Mouse (Mus musculus) embryonic facial prominence, embryonic 12.5 days (tissue): ENCODE measurements around the gene Tlr9. TPM values are rescaled to one million over a fixed set of nuclear protein-coding genes. Genes with fewer than 3 reads are reported as not detected.

Experiments
- ATAC-seq: fragments of 200-750 bp; cut with Nextera tagmentation; 2 replicates; pipeline ENCODE4 v1.8.0; 2017; ENCODE audit not compliant: insufficient number of reproducible peaks, insufficient read depth, low FRiP score, low TSS enrichment
- H3K27ac ChIP-seq: fragments of 300-500 bp; sonication (generic); 2 replicates; pipeline ENCODE4 v1.5.1; 2016; ENCODE audit warnings: mild to moderate bottlenecking
- H3K27me3 ChIP-seq: fragments of 300-500 bp; sonication (generic); 2 replicates; pipeline ENCODE4 v1.6.1; 2016; ENCODE audit warnings: mild to moderate bottlenecking, moderate library complexity
- H3K36me3 ChIP-seq: fragments of 300-500 bp; sonication (generic); 2 replicates; pipeline ENCODE4 v1.6.1; 2016; ENCODE audit warnings: mild to moderate bottlenecking
- H3K4me1 ChIP-seq: fragments of 300-500 bp; sonication (generic); 2 replicates; pipeline ENCODE4 v1.6.1; 2016
- H3K4me2 ChIP-seq: fragments of 300-500 bp; sonication (generic); replicated peaks from 2 replicates; pipeline ENCODE4 v1.6.1; 2016; ENCODE audit warnings: mild to moderate bottlenecking, moderate library complexity
- H3K4me3 ChIP-seq: fragments of 300-500 bp; sonication (generic); 2 replicates; pipeline ENCODE4 v1.5.1; 2016; ENCODE audit warnings: mild to moderate bottlenecking
- H3K9ac ChIP-seq: fragments of 300-500 bp; sonication (generic); 2 replicates; pipeline ENCODE4 v1.6.1; 2016; ENCODE audit warnings: mild to moderate bottlenecking, moderate library complexity
- H3K9me3 ChIP-seq: fragments of 300-500 bp; sonication (generic); 2 replicates; pipeline ENCODE4 v1.6.1; 2016; ENCODE audit warnings: mild to moderate bottlenecking, moderate library complexity
- WGBS: fragments of 180-500 bp; shearing (Covaris S2); methylation state at CpG from one replicate; pipeline ENCODE4 v1.1.7; 2016; 5-methylcytosine and 5-hydroxymethylcytosine counted together
- polyA plus RNA-seq: library from polyadenylated mRNA; unstranded; fragments of >200 nt; fragmentation: Nextera tagmentation; extraction: Ambion mirVana; gene quantifications from 2 replicates; pipeline ENCODE4 v1.2.1, GENCODE M21; 2016

Gene Tlr9
- not detected in 2 replicates for polyA plus RNA-seq

DNA sequence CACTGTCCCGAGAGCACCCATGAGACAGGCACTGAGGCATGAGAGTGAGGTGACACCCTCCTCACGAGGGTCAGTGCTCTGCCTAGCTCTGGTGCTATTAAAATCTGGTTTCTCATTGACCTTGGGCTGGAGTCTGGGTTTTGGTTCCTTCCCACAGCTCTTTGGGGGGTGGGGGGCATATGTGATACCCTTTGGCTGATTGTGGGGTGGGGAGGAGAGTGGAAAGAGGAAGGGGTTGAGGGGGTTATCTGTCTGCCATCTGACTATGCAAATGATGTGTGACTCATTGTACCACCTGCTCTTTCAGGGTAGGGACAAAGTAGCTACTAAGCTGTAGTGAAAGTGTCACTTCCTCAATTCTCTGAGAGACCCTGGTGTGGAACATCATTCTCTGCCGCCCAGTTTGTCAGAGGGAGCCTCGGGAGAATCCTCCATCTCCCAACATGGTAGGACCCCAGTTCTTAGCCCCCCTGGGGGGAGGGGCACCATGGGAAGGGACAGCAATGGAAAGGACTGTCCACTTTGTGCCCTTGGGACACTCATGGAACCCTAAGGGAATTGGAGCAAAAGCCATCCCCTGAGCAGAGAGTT lies at the start of gene Tlr9:
Tlr9 (plus strand) TSS at position 338 of the 591 bp plus-strand sequence.
- 84% methylated on average over 4 of the region's 4 CpGs for WGBS
- no peak for ATAC-seq

DNA sequence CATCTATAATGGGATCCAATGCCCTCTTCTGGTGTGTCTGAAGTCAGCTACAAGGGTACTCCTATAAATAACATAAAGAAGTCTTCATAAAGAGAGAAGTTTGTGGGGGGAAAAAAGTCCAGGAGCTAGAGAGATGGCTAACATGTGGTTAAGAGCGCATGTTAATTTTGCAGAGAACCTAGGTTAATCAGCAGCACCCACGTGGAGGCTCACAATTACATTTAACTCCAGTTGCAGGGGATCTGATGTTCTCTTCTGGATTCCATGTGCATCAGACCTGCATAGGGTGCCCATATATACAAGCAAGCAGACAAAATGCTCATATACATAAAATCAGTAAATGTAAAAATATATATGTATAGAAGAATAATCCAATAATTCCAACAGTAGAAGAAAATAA lies 49.0 kb upstream of the Tlr9 start:
- WGBS = 54% methylated on average over 2 of the region's 2 CpGs
- no peak for ATAC-seq
- Histone ChIP-seq H3K9ac (0 out of 2 replicates have a peak overlapping the region, but pooled peaks have one; percentile 24), H3K4me1 (peaks cover 35% of the 10 kb centered on the region), H3K9me3 (no peaks in the 10 kb centered on the region), H3K36me3 (peaks cover 21% of the 10 kb centered on the region), H3K4me3 (peak overlapping the region; percentile 31), H3K27ac (no peak overlapping the region), H3K27me3 (no peaks in the 10 kb centered on the region), H3K4me2 (peak overlapping the region; percentile 72)

More for the DNA sequence above, at the start of gene Tlr9:
- Histone ChIP-seq H3K9ac (no peak within 1 kb of the TSS), H3K27me3 (peaks cover 18% of the 10 kb centered on the region), H3K9me3 (no peaks in the 10 kb centered on the region), H3K4me1 (no peaks in the 10 kb centered on the region; the same call in 1 of the 2 replicates), H3K36me3 (no peaks in the 10 kb centered on the region), H3K27ac (no peak within 1 kb of the TSS), H3K4me3 (no peak within 1 kb of the TSS), H3K4me2 (no peak within 1 kb of the TSS)

DNA sequence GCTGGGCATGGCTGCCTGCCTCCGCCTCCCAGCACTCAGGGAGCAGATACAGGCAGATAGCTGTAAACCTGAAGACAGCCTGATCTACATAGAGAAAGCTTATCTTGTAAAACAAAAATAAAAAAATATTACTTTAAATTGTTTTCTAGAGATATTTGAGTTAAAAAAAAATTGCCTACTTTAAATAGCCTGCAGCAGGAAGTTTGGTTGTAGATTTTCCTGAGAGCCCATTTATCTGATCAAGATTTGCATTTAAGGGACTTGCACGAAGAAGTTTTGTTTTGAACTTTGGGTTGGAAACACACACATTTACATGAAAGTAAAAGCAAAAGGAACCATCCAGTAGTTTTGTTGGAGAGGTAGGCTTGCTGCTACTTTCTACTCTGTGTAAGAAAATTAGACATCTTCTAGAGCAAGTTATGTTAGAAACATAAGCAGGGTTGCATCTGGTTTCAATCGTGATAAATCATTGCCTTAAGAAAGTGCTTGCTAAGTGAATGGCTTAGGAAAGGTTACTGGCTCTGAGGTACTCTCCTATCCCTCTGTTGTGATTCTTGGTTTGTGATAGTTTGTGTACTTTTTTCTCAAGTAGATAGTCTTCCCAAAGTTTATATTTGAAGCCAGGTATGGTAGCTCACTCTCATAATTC lies 46.7 kb upstream of the Tlr9 start:
- H3K4me3 ChIP-seq = no peak overlapping the region
- no peak for ATAC-seq
- no peak overlapping the region for H3K4me2 ChIP-seq
- H3K9me3 ChIP-seq = no peaks in the 10 kb centered on the region
- H3K27ac ChIP-seq = no peak overlapping the region
- WGBS = 58% methylated on average over 3 of the region's 3 CpGs
- H3K27me3 ChIP-seq = no peaks in the 10 kb centered on the region
- peaks cover 27% of the 10 kb centered on the region for H3K4me1 ChIP-seq
- H3K9ac ChIP-seq = no peak overlapping the region
- H3K36me3 ChIP-seq = peaks cover 36% of the 10 kb centered on the region

DNA sequence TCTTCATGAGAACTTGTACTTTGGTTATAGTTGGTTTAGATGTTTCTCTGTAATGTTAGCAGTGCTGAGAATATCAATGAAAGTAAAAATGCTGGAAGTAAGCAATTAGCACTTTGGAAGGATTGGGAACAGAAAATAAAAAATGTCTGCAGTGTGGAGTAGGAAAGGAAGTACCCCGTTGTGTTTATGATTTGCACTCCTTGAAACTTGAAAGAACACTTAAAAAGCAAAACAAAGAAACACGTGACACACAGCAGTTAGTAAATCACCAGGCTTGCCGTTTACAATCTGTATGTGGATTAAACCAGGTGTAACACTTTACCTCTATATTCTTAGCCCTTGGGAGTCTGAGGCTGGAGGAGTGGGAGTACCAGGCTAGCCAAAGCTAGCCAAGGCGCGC lies 45.6 kb upstream of the Tlr9 start:
- Histone ChIP-seq H3K27me3 (no peaks in the 10 kb centered on the region), H3K27ac (no peak overlapping the region), H3K4me3 (no peak overlapping the region), H3K4me1 (peaks cover 27% of the 10 kb centered on the region), H3K9ac (no peak overlapping the region), H3K4me2 (no peak overlapping the region), H3K9me3 (no peaks in the 10 kb centered on the region), H3K36me3 (peaks cover 47% of the 10 kb centered on the region)
- WGBS = 84% methylated on average over 5 of the region's 5 CpGs
- no peak for ATAC-seq

DNA sequence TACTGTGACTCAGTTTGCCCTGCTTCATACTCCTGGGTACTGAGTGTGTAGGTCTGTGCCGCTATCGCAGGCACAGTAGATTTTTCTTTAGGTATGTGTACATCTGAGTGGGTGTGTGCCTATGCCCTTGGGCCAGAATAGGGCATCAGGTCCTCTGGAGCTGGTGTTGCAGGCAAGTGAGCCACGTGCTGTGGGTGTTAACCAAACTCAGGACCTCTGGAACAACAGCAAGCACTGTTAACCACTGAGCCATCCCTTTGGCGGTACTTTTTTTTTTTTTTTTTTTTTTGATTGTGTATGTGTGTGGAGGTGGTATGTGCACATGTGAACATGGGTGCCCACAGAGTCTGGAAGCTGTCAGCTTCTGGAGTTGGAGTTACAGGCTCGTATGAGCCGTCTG lies 44.6 kb upstream of the Tlr9 start:
- Histone ChIP-seq H3K27me3 (no peaks in the 10 kb centered on the region), H3K4me2 (no peak overlapping the region), H3K9ac (no peak overlapping the region), H3K4me1 (peaks cover 26% of the 10 kb centered on the region), H3K36me3 (peaks cover 57% of the 10 kb centered on the region), H3K27ac (no peak overlapping the region), H3K9me3 (no peaks in the 10 kb centered on the region), H3K4me3 (no peak overlapping the region)
- no peak for ATAC-seq
- 93% methylated on average over 6 of the region's 6 CpGs for WGBS

DNA sequence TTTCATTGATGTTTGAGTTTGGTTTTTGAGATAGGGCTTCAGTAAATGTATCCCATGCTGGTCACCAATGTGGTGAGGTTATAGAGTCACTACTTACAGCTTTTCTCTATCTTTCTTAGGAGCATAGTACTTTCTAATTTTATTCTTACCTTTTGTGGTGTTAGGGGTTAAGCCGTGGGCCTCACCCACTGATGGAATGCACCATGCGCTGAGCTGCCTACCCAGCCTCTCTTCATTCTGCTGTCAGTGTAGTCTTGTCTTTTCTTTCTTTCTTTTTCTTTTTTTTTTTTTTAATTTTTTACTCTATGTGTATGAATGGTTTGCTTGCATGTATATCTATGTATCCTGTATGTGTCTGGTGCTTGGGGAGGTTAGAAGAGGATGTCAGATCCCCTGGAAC lies 42.9 kb upstream of the Tlr9 start:
- Histone ChIP-seq H3K4me1 (peaks cover 12% of the 10 kb centered on the region; the same call in 1 of the 2 replicates), H3K9ac (no peak overlapping the region), H3K27me3 (no peaks in the 10 kb centered on the region), H3K9me3 (no peaks in the 10 kb centered on the region), H3K36me3 (peaks cover 74% of the 10 kb centered on the region), H3K4me2 (no peak overlapping the region), H3K27ac (no peak overlapping the region), H3K4me3 (no peak overlapping the region)
- no peak for ATAC-seq
- WGBS = 90% methylated on average over 2 of the region's 2 CpGs

DNA sequence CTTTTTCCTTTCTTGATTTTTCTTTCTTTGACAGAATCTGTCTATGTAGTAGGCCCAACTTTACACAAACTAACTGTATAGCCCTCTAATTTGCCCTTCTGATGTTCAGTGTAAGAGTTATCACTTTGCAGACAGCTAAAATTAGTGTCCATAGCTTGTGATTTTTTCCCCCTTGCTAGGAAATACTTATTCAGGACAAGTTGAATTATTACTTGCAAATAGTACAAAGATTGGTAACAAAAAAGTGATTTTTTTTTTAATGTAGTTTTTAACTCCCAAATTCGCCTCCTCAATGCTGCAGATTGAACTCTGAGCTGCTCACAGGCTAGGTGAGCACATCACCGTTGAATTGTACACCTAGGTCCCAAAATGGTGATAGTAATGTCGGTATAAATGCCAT lies 42.4 kb upstream of the Tlr9 start:
- no peak overlapping the region for H3K4me3 ChIP-seq
- no peak overlapping the region for H3K27ac ChIP-seq
- H3K27me3 ChIP-seq = no peaks in the 10 kb centered on the region
- WGBS = 90% methylated on average over 3 of the region's 3 CpGs
- H3K4me1 ChIP-seq = peaks cover 7% of the 10 kb centered on the region; the same call in 1 of the 2 replicates
- H3K36me3 ChIP-seq = peaks cover 79% of the 10 kb centered on the region
- H3K9me3 ChIP-seq = no peaks in the 10 kb centered on the region
- H3K9ac ChIP-seq = no peak overlapping the region
- no peak for ATAC-seq
- H3K4me2 ChIP-seq = no peak overlapping the region

DNA sequence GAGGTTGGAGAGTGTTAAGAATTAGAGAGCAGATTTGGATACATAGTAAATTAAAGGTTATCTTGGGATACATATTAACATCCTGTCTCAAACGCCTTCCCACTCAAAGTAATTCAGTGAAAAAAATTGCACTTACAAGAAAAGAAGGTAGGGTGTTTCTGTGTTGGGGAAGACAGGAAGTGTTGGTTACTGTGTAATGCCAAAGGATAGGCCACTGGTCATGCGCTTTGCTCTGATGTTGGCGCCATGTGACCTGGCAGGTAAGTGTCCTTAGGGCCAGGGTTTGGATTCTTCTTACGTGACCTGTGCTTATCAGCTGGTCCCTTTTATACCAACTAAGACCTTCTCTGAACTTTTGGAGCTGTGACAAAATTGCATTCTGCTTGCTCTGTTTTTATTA lies 40.3 kb upstream of the Tlr9 start:
- Histone ChIP-seq H3K4me2 (no peak overlapping the region), H3K27me3 (no peaks in the 10 kb centered on the region), H3K4me3 (no peak overlapping the region), H3K9me3 (no peaks in the 10 kb centered on the region), H3K27ac (no peak overlapping the region), H3K9ac (no peak overlapping the region), H3K36me3 (peaks cover 91% of the 10 kb centered on the region), H3K4me1 (no peaks in the 10 kb centered on the region)
- no peak for ATAC-seq
- WGBS = 97% methylated on average over 4 of the region's 4 CpGs

DNA sequence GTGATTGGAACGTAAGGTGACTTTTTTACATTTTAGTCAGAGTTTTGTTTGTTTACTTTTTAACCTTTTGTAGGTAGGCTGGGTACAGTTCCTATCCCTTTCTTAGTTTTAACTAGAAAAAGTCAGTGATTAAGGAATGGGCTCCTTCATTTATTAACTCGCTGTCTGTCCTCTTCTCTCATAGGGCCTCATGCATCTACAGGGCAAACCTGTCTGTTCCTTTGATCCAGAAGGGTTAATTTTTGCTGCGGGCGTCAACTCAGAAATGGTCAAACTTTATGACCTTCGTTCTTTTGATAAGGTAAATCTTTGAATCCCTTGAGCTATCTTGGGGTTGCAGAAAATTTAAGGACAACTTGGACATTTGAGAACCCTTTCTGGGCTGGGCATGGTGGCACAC lies 38.4 kb upstream of the Tlr9 start:
- H3K36me3 ChIP-seq = peaks cover 92% of the 10 kb centered on the region
- H3K27ac ChIP-seq = no peak overlapping the region
- WGBS = 94% methylated on average over 5 of the region's 5 CpGs
- H3K4me3 ChIP-seq = no peak overlapping the region
- H3K9ac ChIP-seq = no peak overlapping the region
- no peak for ATAC-seq
- no peaks in the 10 kb centered on the region for H3K27me3 ChIP-seq
- H3K4me1 ChIP-seq = no peaks in the 10 kb centered on the region
- H3K4me2 ChIP-seq = no peak overlapping the region
- no peaks in the 10 kb centered on the region for H3K9me3 ChIP-seq

DNA sequence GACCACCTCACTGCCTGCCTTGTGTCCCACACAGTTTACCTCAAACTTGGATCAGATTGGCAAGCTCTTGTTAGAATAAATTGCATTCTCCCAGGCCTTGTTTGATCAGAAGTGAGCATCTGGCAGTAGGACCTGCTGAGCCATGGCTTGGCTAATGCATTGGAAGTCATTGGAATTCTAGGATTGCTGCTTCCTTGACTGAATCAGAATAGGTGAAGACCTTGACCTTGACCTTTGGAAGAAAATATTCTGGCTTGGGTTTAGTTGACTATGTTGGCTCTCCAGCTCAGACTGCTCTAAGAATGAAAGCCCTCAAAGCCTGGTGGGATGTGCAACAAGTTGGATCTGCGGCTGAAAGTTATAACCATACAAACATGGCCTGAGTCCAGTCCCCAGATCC lies 31.0 kb upstream of the Tlr9 start:
- no peaks in the 10 kb centered on the region for H3K27me3 ChIP-seq
- H3K4me1 ChIP-seq = no peaks in the 10 kb centered on the region
- peaks cover 90% of the 10 kb centered on the region for H3K36me3 ChIP-seq
- no peaks in the 10 kb centered on the region for H3K9me3 ChIP-seq
- 93% methylated on average over 1 of the region's 1 CpGs for WGBS
- no peak for ATAC-seq
- no peak overlapping the region for H3K4me2 ChIP-seq
- H3K27ac ChIP-seq = no peak overlapping the region
- H3K4me3 ChIP-seq = no peak overlapping the region
- no peak overlapping the region for H3K9ac ChIP-seq

DNA sequence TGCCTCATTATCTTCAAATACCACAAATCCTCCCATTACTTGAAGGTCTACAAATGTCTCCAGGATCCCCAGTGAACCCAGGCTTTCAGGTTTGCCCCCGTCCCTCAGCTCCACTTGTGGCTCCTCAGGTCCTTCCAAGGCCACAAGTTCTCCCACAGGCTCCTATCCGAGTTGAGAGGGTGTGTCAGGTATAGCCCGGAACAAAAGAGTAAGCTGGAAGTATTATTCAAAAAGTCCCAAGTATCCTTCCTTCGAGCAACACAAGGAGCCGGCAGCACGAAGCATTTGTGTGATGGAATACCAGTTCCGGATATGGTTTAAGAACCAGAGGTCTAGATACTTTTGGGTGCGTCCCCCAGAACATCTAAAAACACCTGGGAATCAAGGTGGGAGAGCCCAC lies 30.4 kb upstream of the Tlr9 start:
- no peaks in the 10 kb centered on the region for H3K9me3 ChIP-seq
- no peak overlapping the region for H3K9ac ChIP-seq
- no peak overlapping the region for H3K4me2 ChIP-seq
- H3K27ac ChIP-seq = no peak overlapping the region
- H3K27me3 ChIP-seq = no peaks in the 10 kb centered on the region
- peaks cover 90% of the 10 kb centered on the region for H3K36me3 ChIP-seq
- 93% methylated on average over 8 of the region's 8 CpGs for WGBS
- H3K4me1 ChIP-seq = no peaks in the 10 kb centered on the region
- H3K4me3 ChIP-seq = no peak overlapping the region
- ATAC-seq = no peak

DNA sequence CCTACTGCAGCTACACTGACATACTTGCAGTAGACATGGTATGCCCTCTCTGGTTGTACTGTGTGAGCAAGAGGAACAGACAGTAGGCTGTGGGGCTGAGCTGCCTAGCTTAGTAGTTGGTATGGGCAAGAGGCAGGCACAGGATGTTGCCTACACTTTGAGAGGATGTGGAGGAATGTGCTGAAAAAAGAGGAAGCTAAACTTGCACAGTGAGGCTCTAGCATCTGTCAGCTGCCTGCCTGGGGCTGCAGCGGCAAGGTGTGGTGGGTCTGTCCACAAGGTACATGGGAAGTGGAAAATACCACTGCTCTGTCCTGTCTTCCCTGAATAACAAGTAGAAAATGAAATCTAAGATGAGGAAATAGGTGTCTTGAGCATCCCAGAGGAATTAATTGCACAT lies 29.4 kb upstream of the Tlr9 start:
- Histone ChIP-seq H3K9me3 (no peaks in the 10 kb centered on the region), H3K4me1 (peaks cover 5% of the 10 kb centered on the region; the same call in 1 of the 2 replicates), H3K9ac (no peak overlapping the region), H3K36me3 (peaks cover 82% of the 10 kb centered on the region), H3K4me3 (no peak overlapping the region), H3K27me3 (no peaks in the 10 kb centered on the region), H3K4me2 (no peak overlapping the region), H3K27ac (no peak overlapping the region)
- 89% methylated on average over 1 of the region's 1 CpGs for WGBS
- no peak for ATAC-seq
